Mouse (Mus musculus) left cerebral cortex, postnatal 10 days (tissue): ENCODE data around the gene Ahdc1. TPM values are rescaled to one million over a fixed set of nuclear protein-coding genes. Genes with fewer than 3 reads are reported as not detected.
"Not testable (repeated sequence)": the region's sequence is repeated elsewhere in the genome, so short reads cannot be mapped to it uniquely, and the experiment has no call there.

Source experiments
- DNase-seq, 2 experiments: peaks; one replicate each; pipeline ENCODE4 v3.0.0; 2021 to 2022; ENCODE audit warnings: low spot score in 2 of 2, mixed read lengths in 1 of 2; ENCODE audit errors: extremely low spot score in 1 of 2
- intact Hi-C: fragments of 180-260 bp; cut with DNase I; formaldehyde crosslinking; loops from one replicate; pipeline ENCODE4 v1.15.1; 2025
- total RNA-seq, 2 experiments: library from RNA; stranded (reverse); gene quantifications; 2 replicates each; pipeline ENCODE4 v1.2.3; 2021

Gene Ahdc1
- total RNA-seq, 2 experiments from 2014 or later: 70.0 to 71.1 TPM

GRCm38 (mm10) chr4:133083991-133084861 lies 73.2 kb downstream of the Ahdc1 start:
- peak in 1 of 2 experiments; percentile 76 for DNase-seq
- intact Hi-C loops: no loop called here

GRCm38 (mm10) chr4:133085011-133085782 lies 74.1 kb downstream of the Ahdc1 start:
- intact Hi-C loops: no loop called here
- peak in 1 of 2 experiments; percentile 82 for DNase-seq

DNA sequence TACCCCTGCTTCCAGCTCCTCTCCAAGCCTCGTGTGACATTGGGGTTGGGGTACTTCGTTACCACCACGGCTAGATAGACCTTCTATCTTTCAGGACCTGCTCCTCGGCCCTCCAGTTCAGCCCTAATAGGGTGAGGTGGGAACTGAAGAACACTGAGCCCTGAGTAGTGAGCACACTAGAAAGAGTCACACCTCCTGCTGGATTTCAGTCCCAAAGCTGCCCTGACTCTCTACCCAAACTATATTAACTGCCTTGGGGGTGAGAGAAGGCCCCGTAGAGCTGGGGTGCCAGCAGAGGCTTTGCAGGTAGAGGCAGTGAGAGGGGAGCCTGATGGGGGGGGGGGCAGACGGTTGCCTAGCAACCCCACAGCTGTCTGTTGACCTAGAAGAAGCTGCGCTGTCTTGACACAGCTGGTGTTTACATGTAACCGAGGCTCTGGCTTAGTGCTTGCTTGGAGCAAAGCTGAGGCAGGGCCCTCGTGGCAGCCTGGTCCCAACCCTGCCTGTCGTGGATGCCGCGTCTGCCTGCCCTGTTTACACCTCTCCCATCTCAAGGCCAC lies 74.8 kb downstream of the Ahdc1 start:
- intact Hi-C loops: no loop called here
- peak in 1 of 2 experiments; percentile 57 for DNase-seq

DNA sequence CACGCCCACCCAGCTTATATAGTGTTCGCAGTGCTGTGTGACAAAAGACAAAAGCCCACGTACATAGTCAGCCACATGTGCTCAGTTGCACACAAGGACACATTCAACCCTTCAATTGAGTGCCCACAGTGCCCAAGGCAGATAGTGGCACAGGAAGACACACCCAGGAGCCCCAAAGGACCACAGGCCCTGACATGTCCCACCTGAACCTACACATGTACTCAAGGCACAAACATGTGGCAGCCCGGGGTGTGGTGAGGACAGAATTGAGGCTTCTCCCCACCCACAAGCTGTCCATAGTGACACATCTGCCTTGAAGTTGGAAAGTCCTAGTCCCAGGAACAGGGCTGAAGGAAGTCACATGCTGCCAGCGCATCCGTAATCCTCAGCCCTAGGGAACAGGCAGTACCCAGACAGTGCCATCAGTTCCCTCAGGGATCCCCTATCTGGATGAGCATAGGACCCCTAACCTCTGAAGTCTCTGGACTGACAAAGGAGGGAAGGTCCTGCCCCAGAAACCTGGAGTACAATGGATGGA lies 76.2 kb downstream of the Ahdc1 start:
- no peak for DNase-seq
- intact Hi-C loops: no loop called here

- DNase-seq: peak in 1 of 2 experiments; percentile 78
- intact Hi-C loops: no loop called here
Measured at GRCm38 (mm10) chr4:133087835-133088234, 76.8 kb downstream of the Ahdc1 start.

DNA sequence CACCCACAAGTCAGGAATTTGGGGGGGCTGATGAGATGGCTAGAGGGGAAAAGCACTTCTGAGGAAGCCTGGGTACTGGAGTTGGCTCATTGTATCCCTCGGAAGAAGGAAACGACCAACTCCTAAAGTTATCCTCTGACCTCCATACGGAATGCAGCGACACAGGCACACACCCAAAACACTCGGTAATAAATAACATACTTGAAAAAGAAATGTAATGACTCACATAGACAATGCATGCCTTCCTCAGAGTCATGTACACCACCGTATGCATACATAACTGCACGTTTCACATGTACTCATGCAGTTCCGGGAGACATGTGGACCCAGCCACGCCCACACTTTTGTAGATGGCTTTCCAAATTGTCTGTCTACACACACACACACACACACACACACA lies 78.3 kb downstream of the Ahdc1 start:
- intact Hi-C loops: no loop called here
- no peak for DNase-seq

DNA sequence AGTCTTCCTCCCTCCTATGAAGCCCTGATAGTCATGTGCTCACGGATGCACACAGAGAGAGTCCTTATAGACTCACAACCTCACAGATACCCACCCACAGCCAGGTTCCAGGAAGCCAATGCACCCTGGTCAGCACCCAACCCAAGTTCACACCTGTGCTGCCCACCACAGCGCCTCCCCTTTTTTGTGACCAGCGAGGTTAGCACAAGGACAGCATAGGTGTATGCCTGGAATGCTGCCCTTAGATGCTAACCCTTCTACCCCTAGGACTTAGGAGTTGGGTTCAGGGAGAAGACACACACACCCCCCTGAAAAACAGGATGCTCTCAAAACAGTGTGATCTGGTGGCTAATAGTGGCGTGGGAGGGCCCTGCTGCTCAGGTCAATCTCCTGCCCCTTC lies 78.7 kb downstream of the Ahdc1 start:
- DNase-seq: no peak
- intact Hi-C loops: loop anchor here (5.0 kb wide), 1 partner anchor 107 kb away; no protein-coding TSS in a partner anchor

GRCm38 (mm10) chr4:133090276-133090719 lies 79.2 kb downstream of the Ahdc1 start:
- intact Hi-C loops: loop anchor here (5.0 kb wide), 1 partner anchor 107 kb away; no protein-coding TSS in a partner anchor
- no peak for DNase-seq

GRCm38 (mm10) chr4:133090720-133091458 lies 79.8 kb downstream of the Ahdc1 start:
- intact Hi-C loops: loop anchor here (5.0 kb wide), 1 partner anchor 106 kb away; no protein-coding TSS in a partner anchor
- peak; percentile 72 to 86 for DNase-seq

DNA sequence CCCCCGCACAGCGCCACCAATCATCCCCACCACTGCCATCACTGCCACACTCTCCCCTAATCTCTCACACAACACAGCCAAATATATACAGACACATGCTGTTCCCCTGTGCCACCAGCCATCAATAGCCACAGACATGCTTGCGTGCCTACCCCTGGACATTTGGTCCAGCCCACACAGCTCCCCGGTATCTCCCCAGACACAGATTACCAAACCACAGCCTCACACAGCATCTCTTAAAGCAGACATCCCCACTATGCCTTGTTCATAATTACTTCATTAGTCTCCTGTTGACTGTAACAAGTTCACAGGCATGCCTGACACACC lies 80.4 kb downstream of the Ahdc1 start:
- intact Hi-C loops: loop anchor here (5.0 kb wide), 1 partner anchor 106 kb away; no protein-coding TSS in a partner anchor
- DNase-seq: no peak

DNA sequence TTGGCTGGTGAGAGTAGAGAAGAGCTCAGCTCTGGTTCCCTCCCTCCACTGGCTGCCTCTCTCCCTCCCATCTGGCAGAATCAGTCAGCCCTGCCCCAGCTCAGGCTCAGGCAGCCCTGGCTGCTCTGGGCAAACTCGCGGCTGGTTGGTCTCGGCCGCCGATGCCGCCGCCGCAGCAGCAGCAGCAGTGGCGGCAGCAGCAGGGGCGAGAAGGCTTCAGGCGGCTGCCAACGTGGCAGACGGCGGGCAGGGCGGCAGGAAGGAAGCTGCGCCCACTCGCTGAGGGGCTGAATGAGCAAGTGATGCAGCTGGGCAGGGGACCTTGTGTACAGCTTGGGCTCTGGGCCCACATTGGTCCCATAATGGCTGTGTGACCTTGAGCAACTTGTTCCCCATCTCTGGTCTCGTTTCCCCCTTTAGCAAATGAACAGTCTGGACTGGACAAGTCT lies 81.4 kb downstream of the Ahdc1 start:
- intact Hi-C loops: loop anchor here (5.0 kb wide), 1 partner anchor 105 kb away; no protein-coding TSS in a partner anchor
- DNase-seq: peak in 1 of 2 experiments; percentile 77

DNA sequence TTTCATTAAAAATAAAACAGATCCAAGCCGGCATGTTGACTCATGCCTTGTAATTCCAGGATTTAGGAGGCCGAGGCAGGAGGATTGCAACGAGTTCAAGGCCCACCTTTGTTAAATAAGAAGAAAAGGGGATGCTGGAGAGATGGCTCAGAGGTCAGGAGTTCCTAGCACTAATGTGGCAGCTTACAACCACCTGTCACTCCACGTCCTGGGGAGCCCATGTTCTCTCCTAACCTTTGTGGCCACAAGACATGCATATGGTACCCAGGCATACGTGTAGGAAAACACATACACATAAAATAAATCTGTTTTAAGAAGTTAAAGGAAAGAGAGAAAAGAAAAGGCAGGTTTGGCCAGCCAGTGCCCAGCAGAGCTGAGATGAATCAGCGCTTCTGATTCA lies 82.0 kb downstream of the Ahdc1 start:
- intact Hi-C loops: loop anchor here (5.0 kb wide), 1 partner anchor 104 kb away; no protein-coding TSS in a partner anchor
- DNase-seq: no peak

DNA sequence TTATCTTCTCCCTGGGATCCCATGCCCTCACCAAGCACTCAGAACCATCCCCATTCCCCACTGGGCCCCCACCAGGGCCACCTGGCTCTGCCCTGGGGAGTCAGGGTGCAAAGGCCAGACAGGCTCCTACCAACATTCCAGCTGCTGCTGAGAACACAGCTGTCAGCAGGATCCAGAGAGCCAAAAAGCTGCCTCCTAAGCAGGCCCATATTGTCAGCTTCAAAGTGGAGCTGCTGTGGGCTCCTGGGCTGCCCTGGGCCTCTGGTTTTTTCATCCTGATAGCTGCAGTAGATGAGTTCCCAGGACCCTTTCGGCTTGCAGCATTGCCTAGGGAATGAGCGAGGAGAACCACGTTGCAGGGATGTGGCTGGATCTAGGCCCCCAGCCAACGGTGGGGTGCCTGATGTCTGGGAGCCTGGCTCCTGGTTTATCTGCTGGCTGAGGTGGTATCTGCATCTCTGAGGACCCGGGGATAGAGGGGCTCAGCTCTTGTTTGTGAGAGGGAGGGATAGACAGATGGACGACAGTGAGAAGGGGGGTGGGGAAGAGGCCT lies 82.5 kb downstream of the Ahdc1 start:
- no peak for DNase-seq
- intact Hi-C loops: loop anchor here (5.0 kb wide), 1 partner anchor 104 kb away; no protein-coding TSS in a partner anchor

GRCm38 (mm10) chr4:133094255-133094654 lies 83.2 kb downstream of the Ahdc1 start:
- intact Hi-C loops: loop anchor here (5.0 kb wide), 1 partner anchor 103 kb away; no protein-coding TSS in a partner anchor

DNA sequence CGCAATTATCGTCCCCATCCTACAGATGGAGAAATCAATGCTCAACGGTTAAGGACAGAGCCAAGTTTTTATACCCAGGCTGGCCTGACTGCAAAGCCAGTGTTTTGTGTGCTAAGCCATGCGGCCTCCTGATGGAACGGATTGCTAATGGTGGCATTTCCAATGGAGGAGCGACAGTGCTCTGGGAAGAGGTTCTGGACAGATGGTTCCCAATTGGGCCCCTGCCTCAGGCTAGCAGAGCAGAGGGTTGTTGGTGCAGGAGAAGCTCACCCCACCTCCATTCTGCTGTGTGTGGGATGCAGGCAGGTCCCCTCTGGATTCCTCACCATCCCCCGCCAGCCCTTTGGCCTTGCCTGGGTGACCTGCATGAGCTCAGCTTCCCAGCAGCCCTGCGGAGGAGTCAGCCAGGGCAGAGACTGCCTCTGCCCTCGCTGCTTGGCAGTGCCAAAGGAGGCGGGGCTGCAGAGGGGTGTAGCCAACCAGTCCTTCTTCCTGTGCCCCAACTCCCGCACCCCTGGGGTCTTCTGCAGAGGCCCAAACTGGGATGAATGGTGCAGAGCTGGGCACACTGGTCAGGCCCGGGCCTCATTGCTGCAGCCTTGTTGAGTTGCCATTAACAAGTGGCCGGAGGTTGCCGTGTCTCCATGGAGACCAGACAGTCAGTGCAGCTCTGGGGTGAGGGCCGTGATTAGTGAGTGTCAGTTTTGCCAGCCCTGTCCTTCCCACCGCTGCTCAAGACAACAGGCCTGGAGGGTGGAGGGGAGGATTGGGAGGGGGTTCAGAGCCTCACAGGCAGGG lies 84.1 kb downstream of the Ahdc1 start:
- peak in 1 of 2 experiments; percentile 79 for DNase-seq
- intact Hi-C loops: loop anchor here (5.0 kb wide), 1 partner anchor 102 kb away; no protein-coding TSS in a partner anchor

More at GRCm38 (mm10) chr4:133094255-133094654, 83.2 kb downstream of the Ahdc1 start:
- no peak for DNase-seq

DNA sequence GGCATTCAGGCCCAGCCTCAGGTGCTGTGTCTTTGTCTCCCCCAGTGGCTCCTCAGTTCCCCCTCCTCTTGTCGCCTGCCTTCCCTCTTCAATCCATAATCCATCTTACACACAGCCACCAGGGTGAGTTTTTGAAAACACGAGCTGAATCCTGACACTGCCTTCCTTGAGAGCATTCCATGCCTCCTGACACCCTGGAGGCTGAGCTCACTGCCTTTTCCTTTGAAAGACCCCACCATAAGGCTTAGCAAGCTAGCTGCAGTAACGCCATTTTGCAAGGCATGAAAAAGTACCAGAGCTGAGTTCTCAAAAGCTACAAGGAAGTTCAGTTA lies 84.6 kb downstream of the Ahdc1 start:
- DNase-seq, intact Hi-C loops: not testable (repeated sequence)

- DNase-seq, intact Hi-C loops: not testable (repeated sequence)
Measured at GRCm38 (mm10) chr4:133096671-133097070, 85.6 kb downstream of the Ahdc1 start.
